12 mouse cellular contexts compared by ENCODE assay signal in genomic region chr15:12324326-12324725, GRCm38 (mm10). TPM values are rescaled to one million over a fixed set of nuclear protein-coding genes. Genes with fewer than 3 reads are reported as not detected.
DNase-seq lines count a peak whose midpoint lies in the region; ATAC-seq lines count a peak whose summit lies in the region.
"Had no signal": no experiment of that assay in that cellular context is flagged by ENCODE, and none has a peak within 500 bp of the region (broad histone marks: within the 10 kb centered on the region; RNA-seq: fewer than 3 reads in every experiment).

No protein-coding gene starts in this region.

- peaks cover 8% of the 10 kb centered on the region; the same call in 1 of the 2 replicates for H3K27me3 ChIP-seq in hindbrain, embryonic 12.5 days
- peaks cover 11% of the 10 kb centered on the region for H3K27me3 ChIP-seq in hindbrain, embryonic 10.5 days (ENCODE audit: insufficient read depth, poor library complexity, severe bottlenecking)
- peaks cover 3% of the 10 kb centered on the region; the same call in 1 of the 2 replicates for H3K27me3 ChIP-seq in embryonic facial prominence, embryonic 12.5 days
- H3K27me3 ChIP-seq in liver, embryonic 15.5 days: peaks cover 5% of the 10 kb centered on the region

- no peak overlapping the region for H3K4me3 ChIP-seq in hindbrain, embryonic 12.5 days
- H3K4me3 ChIP-seq in hindbrain, embryonic 10.5 days: no peak overlapping the region
- no peak overlapping the region for H3K4me3 ChIP-seq in embryonic facial prominence, embryonic 12.5 days
- no peak overlapping the region; the same call in 1 of the 2 replicates for H3K4me3 ChIP-seq in liver, embryonic 15.5 days (replicated peaks)

- no peak overlapping the region for H3K9ac ChIP-seq in hindbrain, embryonic 12.5 days
- H3K9ac ChIP-seq in embryonic facial prominence, embryonic 12.5 days: no peak overlapping the region
- no peak overlapping the region for H3K9ac ChIP-seq in liver, embryonic 15.5 days

- 72% methylated on average over 1 of the region's 1 CpGs for WGBS in hindbrain, embryonic 12.5 days
- 84% methylated on average over 1 of the region's 1 CpGs for WGBS in hindbrain, embryonic 10.5 days
- 85% methylated on average over 1 of the region's 1 CpGs for WGBS in embryonic facial prominence, embryonic 12.5 days
- WGBS in liver, embryonic 15.5 days (ENCODE audit: insufficient replicate concordance): 90% methylated on average over 1 of the region's 1 CpGs

- H3K36me3 ChIP-seq in hindbrain, embryonic 12.5 days: no peaks in the 10 kb centered on the region
- H3K36me3 ChIP-seq in hindbrain, embryonic 10.5 days: peaks cover 14% of the 10 kb centered on the region
- H3K36me3 ChIP-seq in embryonic facial prominence, embryonic 12.5 days: no peaks in the 10 kb centered on the region
- H3K36me3 ChIP-seq in liver, embryonic 15.5 days (replicated peaks): peaks cover 10% of the 10 kb centered on the region

- ATAC-seq in hindbrain, embryonic 12.5 days (ENCODE audit: low FRiP score): no peak
- no peak for ATAC-seq in embryonic facial prominence, embryonic 12.5 days (ENCODE audit: insufficient number of reproducible peaks, insufficient read depth, low FRiP score, low TSS enrichment)
- no peak for ATAC-seq in liver, embryonic 15.5 days (ENCODE audit: insufficient read depth)

- H3K4me2 ChIP-seq in hindbrain, embryonic 12.5 days (replicated peaks): 0 out of 2 replicates have a peak overlapping the region, but pooled peaks have one; percentile 16
- H3K4me2 ChIP-seq in embryonic facial prominence, embryonic 12.5 days (replicated peaks): peak overlapping the region; percentile 17; the same call in 1 of the 2 replicates
- H3K4me2 ChIP-seq in liver, embryonic 15.5 days: peak overlapping the region; percentile 92

- DNase-seq in cerebellum, postnatal 10 days: peak; percentile 39 to 54
- no peak for DNase-seq in cerebellum, adult 9-10 months
- no peak for DNase-seq in hindbrain, embryonic 10.5 days (ENCODE audit: low spot score)
- DNase-seq in embryo, embryonic 11 days: no peak
- no peak for DNase-seq in T-cell, adult 2 months (ENCODE audit: low spot score)
- DNase-seq: adrenal gland, postnatal 14 days; cerebellum, adult 18-20 months; retina, postnatal 1 day had no signal

- H3K4me1 ChIP-seq in hindbrain, embryonic 12.5 days: peaks cover 25% of the 10 kb centered on the region
- H3K4me1 ChIP-seq in hindbrain, embryonic 10.5 days (replicated peaks): peaks cover 25% of the 10 kb centered on the region
- H3K4me1 ChIP-seq in embryonic facial prominence, embryonic 12.5 days: peaks cover 9% of the 10 kb centered on the region
- peaks cover 54% of the 10 kb centered on the region for H3K4me1 ChIP-seq in liver, embryonic 15.5 days (replicated peaks)

- no peaks in the 10 kb centered on the region for H3K9me3 ChIP-seq in hindbrain, embryonic 12.5 days (replicated peaks)
- H3K9me3 ChIP-seq in hindbrain, embryonic 10.5 days: no peaks in the 10 kb centered on the region
- H3K9me3 ChIP-seq in embryonic facial prominence, embryonic 12.5 days: no peaks in the 10 kb centered on the region
- H3K9me3 ChIP-seq in liver, embryonic 15.5 days (replicated peaks): no peaks in the 10 kb centered on the region

- no peak overlapping the region for H3K27ac ChIP-seq in hindbrain, embryonic 12.5 days
- H3K27ac ChIP-seq in hindbrain, embryonic 10.5 days: no peak overlapping the region
- H3K27ac ChIP-seq in embryonic facial prominence, embryonic 12.5 days: no peak overlapping the region
- H3K27ac ChIP-seq in liver, embryonic 15.5 days (replicated peaks): no peak overlapping the region

RNA-seq across cellular contexts. Expression of gene 1810049J17Rik, which starts 2.6 kb away (rescaled TPM):
- polyA plus RNA-seq in hindbrain, embryonic 12.5 days (2016; fragmentation: Nextera tagmentation; extraction: Ambion mirVana): 0.80 and 1.1 TPM in 2 replicates
- 0.76 and 1.3 TPM in 2 replicates for polyA plus RNA-seq in hindbrain, embryonic 10.5 days (2016; fragmentation: Nextera tagmentation; extraction: Ambion mirVana)
- 1.7 and 2.0 TPM in 2 replicates for polyA plus RNA-seq in embryonic facial prominence, embryonic 12.5 days (2016; fragmentation: Nextera tagmentation; extraction: Ambion mirVana)
- 0.40 and 0.77 TPM in 2 replicates for polyA plus RNA-seq in liver, embryonic 15.5 days (2015; fragmentation: Nextera tagmentation; extraction: Ambion mirVana)
- polyA plus RNA-seq: large intestine, adult 2 months had no signal

RNA-seq across cellular contexts. Expression of gene Golph3, which starts 3.1 kb away (rescaled TPM):
- polyA plus RNA-seq in hindbrain, embryonic 12.5 days (2016; fragmentation: Nextera tagmentation; extraction: Ambion mirVana): 97.9 and 107 TPM in 2 replicates
- polyA plus RNA-seq in hindbrain, embryonic 10.5 days (2016; fragmentation: Nextera tagmentation; extraction: Ambion mirVana): 68.0 and 70.6 TPM in 2 replicates
- polyA plus RNA-seq in embryonic facial prominence, embryonic 12.5 days (2016; fragmentation: Nextera tagmentation; extraction: Ambion mirVana): 97.2 and 104 TPM in 2 replicates
- 45.5 and 47.1 TPM in 2 replicates for polyA plus RNA-seq in liver, embryonic 15.5 days (2015; fragmentation: Nextera tagmentation; extraction: Ambion mirVana)

Comparison
In these comparisons a context has a peak if more than half of its experiments do, and no peak if none do; other contexts are left out.
1. DNase-seq: peak in cerebellum, postnatal 10 days (2 of 2); none in cerebellum, adult 9-10 months (single experiment), hindbrain, embryonic 10.5 days (single experiment), embryo, embryonic 11 days (single experiment) and T-cell, adult 2 months (single experiment).
2. H3K4me2 ChIP-seq: peak in every context shown above with its lines; median percentile 92 in liver, embryonic 15.5 days; 17 in embryonic facial prominence, embryonic 12.5 days; 16 in hindbrain, embryonic 12.5 days.